In the genomic region with DNA sequence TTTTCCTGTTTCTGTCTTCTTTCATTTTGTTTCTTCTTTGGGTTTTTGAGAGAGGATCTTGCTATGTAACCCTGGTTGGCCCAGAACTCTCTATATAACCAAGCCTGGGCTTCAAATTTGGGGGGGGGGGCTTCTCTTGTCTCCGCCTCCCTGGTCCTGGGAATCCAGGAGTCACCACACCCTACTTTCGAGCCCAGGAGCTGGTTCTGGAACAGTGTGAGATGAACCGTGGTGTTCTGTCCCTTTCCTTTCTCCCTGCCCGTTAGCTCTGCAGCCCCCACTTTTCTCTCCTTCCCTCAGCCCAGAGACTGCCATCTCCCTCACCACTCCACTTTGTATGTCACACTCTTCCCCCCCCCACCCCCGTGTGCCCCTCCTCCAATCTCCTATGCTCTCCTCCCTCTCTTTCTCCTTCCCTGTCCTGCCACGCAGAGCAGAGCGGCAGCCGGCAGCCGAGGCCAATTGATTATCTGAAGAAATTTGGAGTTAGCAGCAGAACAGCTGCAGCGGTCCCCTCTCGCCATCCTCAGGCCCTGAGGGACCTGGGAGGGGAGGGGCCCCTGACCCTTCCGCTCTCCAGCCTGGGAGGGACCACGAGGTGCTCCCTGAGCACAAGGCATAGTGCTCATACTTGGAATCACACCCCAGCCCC, we compare ENCODE assay signal across 14 mouse cellular contexts. TPM values are rescaled to one million over a fixed set of nuclear protein-coding genes. Genes with fewer than 3 reads are reported as not detected.
DNase-seq lines count a peak whose midpoint lies in the region; ATAC-seq lines count a peak whose summit lies in the region.
"Had no signal": no experiment of that assay in that cellular context is flagged by ENCODE, and none has a peak within 500 bp of the region (broad histone marks: within the 10 kb centered on the region; RNA-seq: fewer than 3 reads in every experiment).

No protein-coding gene starts in this region.

- no peak for ATAC-seq in kidney, embryonic 16.5 days (ENCODE audit: low FRiP score, low TSS enrichment)
- ATAC-seq in forebrain, embryonic 11.5 days (replicated peaks; ENCODE audit: low FRiP score), result peak; percentile 16; the same call in 1 of the 2 replicates
- ATAC-seq in limb, embryonic 12.5 days (ENCODE audit: insufficient number of reproducible peaks, insufficient read depth, low FRiP score, low TSS enrichment, low read depth), result 0 out of 2 replicates have a peak, but pooled peaks have one; percentile 4
- peak; percentile 28 for ATAC-seq in neural tube, embryonic 14.5 days (ENCODE audit: low read depth)

- H3K4me3 ChIP-seq in kidney, embryonic 16.5 days (ENCODE audit: low read length), result no peak overlapping the region
- no peak overlapping the region for H3K4me3 ChIP-seq in forebrain, embryonic 11.5 days (ENCODE audit: low read depth, low read length)
- H3K4me3 ChIP-seq in limb, embryonic 12.5 days (replicated peaks), result no peak overlapping the region
- no peak overlapping the region for H3K4me3 ChIP-seq in neural tube, embryonic 14.5 days (ENCODE audit: low read depth, low read length)
- H3K4me3 ChIP-seq: heart, adult 2 months; megakaryocyte, embryonic 14.5 days had no signal

- H3K27ac ChIP-seq in kidney, embryonic 16.5 days (ENCODE audit: low read length), result no peak overlapping the region
- peak overlapping the region; percentile 69 for H3K27ac ChIP-seq in forebrain, embryonic 11.5 days (ENCODE audit: low read depth, low read length)
- no peak overlapping the region for H3K27ac ChIP-seq in limb, embryonic 12.5 days
- peak overlapping the region; percentile 91 for H3K27ac ChIP-seq in neural tube, embryonic 14.5 days (ENCODE audit: low read depth, low read length)
- H3K27ac ChIP-seq: heart, adult 2 months had no signal

- peak overlapping the region; percentile 35 for H3K4me2 ChIP-seq in kidney, embryonic 16.5 days (replicated peaks; ENCODE audit: low read depth, low read length)
- H3K4me2 ChIP-seq in forebrain, embryonic 11.5 days (ENCODE audit: low read depth, low read length, severe bottlenecking), result peak overlapping the region; percentile 21; the same call in 1 of the 2 replicates
- no peak overlapping the region for H3K4me2 ChIP-seq in limb, embryonic 12.5 days
- H3K4me2 ChIP-seq in neural tube, embryonic 14.5 days (ENCODE audit: low read depth, low read length), result peak overlapping the region; percentile 27; the same call in 1 of the 2 replicates

- no peak overlapping the region for H3K9ac ChIP-seq in kidney, embryonic 16.5 days (replicated peaks; ENCODE audit: low read length)
- H3K9ac ChIP-seq in forebrain, embryonic 11.5 days (ENCODE audit: low read length), result peak overlapping the region; percentile 21
- no peak overlapping the region for H3K9ac ChIP-seq in limb, embryonic 12.5 days (replicated peaks)
- H3K9ac ChIP-seq in neural tube, embryonic 14.5 days (replicated peaks; ENCODE audit: low read depth, low read length), result 0 out of 2 replicates have a peak overlapping the region, but pooled peaks have one; percentile 7

- no peaks in the 10 kb centered on the region for H3K36me3 ChIP-seq in kidney, embryonic 16.5 days (ENCODE audit: insufficient read depth, low read length)
- H3K36me3 ChIP-seq in forebrain, embryonic 11.5 days (ENCODE audit: control insufficient read depth, insufficient read depth, low read length), result no peaks in the 10 kb centered on the region
- no peaks in the 10 kb centered on the region for H3K36me3 ChIP-seq in limb, embryonic 12.5 days
- no peaks in the 10 kb centered on the region for H3K36me3 ChIP-seq in neural tube, embryonic 14.5 days (ENCODE audit: control insufficient read depth, insufficient read depth, low read length)

- H3K4me1 ChIP-seq in kidney, embryonic 16.5 days (ENCODE audit: insufficient read depth, low read length), result peaks cover 32% of the 10 kb centered on the region
- peaks cover 18% of the 10 kb centered on the region; the same call in 1 of the 2 replicates for H3K4me1 ChIP-seq in forebrain, embryonic 11.5 days (replicated peaks; ENCODE audit: control insufficient read depth, insufficient read depth, low read length)
- H3K4me1 ChIP-seq in limb, embryonic 12.5 days (replicated peaks), result peaks cover 33% of the 10 kb centered on the region
- H3K4me1 ChIP-seq in neural tube, embryonic 14.5 days (ENCODE audit: control insufficient read depth, insufficient read depth, low read length), result peaks cover 31% of the 10 kb centered on the region

- no peak for DNase-seq in kidney, adult 9 months
- DNase-seq in forebrain, embryonic 11.5 days (ENCODE audit: low spot score), result no peak
- DNase-seq in right cerebral cortex, adult 2 months (ENCODE audit: low spot score in 2 of 2), result no peak
- DNase-seq in adrenal gland, adult 2 months, result no peak
- no peak for DNase-seq in heart, adult 8-10 months (ENCODE audit: low spot score)
- DNase-seq: adrenal gland, postnatal 14 days; kidney, adult 2 months; thymus, postnatal 36 days had no signal

- WGBS in kidney, embryonic 16.5 days, result 29% methylated on average over 13 of the region's 13 CpGs
- 22% methylated on average over 13 of the region's 13 CpGs for WGBS in forebrain, embryonic 11.5 days
- 33% methylated on average over 13 of the region's 13 CpGs for WGBS in limb, embryonic 12.5 days
- WGBS in neural tube, embryonic 14.5 days, result 8% methylated on average over 12 of the region's 13 CpGs

- H3K27me3 ChIP-seq in kidney, embryonic 16.5 days (ENCODE audit: insufficient read depth, low read length), result peaks cover 19% of the 10 kb centered on the region
- H3K27me3 ChIP-seq in forebrain, embryonic 11.5 days (ENCODE audit: control insufficient read depth, insufficient read depth, low read length), result peaks cover 11% of the 10 kb centered on the region
- peaks cover 67% of the 10 kb centered on the region for H3K27me3 ChIP-seq in limb, embryonic 12.5 days
- no peaks in the 10 kb centered on the region for H3K27me3 ChIP-seq in neural tube, embryonic 14.5 days (ENCODE audit: control insufficient read depth, insufficient read depth, low read length)

- no peaks in the 10 kb centered on the region for H3K9me3 ChIP-seq in kidney, embryonic 16.5 days (ENCODE audit: low read length)
- H3K9me3 ChIP-seq in forebrain, embryonic 11.5 days (ENCODE audit: control insufficient read depth, low read length), result no peaks in the 10 kb centered on the region
- no peaks in the 10 kb centered on the region for H3K9me3 ChIP-seq in limb, embryonic 12.5 days
- H3K9me3 ChIP-seq in neural tube, embryonic 14.5 days (ENCODE audit: control insufficient read depth, low read length), result no peaks in the 10 kb centered on the region
- H3K9me3 ChIP-seq: megakaryocyte, embryonic 14.5 days had no signal

RNA-seq across cellular contexts. Expression of a gene that starts 8.1 kb away (rescaled TPM):
- not detected in 2 replicates for polyA plus RNA-seq in kidney, embryonic 16.5 days (2015; fragmentation: Nextera tagmentation; extraction: Ambion mirVana)
- 6.0 and 7.6 TPM in 2 replicates for polyA plus RNA-seq in forebrain, embryonic 11.5 days (2014; fragmentation: Nextera tagmentation; extraction: Ambion mirVana)
- polyA plus RNA-seq in limb, embryonic 12.5 days (2016; fragmentation: Nextera tagmentation; extraction: Ambion mirVana), result 0.14 TPM in 1 of 2 replicates, not detected in the other
- 3.3 and 3.6 TPM in 2 replicates for polyA plus RNA-seq in neural tube, embryonic 14.5 days (2014; fragmentation: Nextera tagmentation; extraction: Ambion mirVana)
- not detected for total RNA-seq in adrenal gland, adult 2 months (2021)
- not detected in 2 replicates for polyA plus RNA-seq in adrenal gland, adult 2 months (2012; rRNA removed)
- not detected for total RNA-seq in heart, adult 8-10 months (2022)
- total RNA-seq: adrenal gland, postnatal 14 days; heart, adult 2 months; liver, adult 2 months had no signal
- polyA plus RNA-seq: heart, adult 2 months; kidney, adult 2 months; liver, adult 2 months had no signal

RNA-seq across cellular contexts. Expression of a gene that starts 21.0 kb away (rescaled TPM):
- polyA plus RNA-seq in kidney, embryonic 16.5 days (2015; fragmentation: Nextera tagmentation; extraction: Ambion mirVana), result 14.6 and 19.0 TPM in 2 replicates
- 47.0 and 49.3 TPM in 2 replicates for polyA plus RNA-seq in forebrain, embryonic 11.5 days (2014; fragmentation: Nextera tagmentation; extraction: Ambion mirVana)
- polyA plus RNA-seq in limb, embryonic 12.5 days (2016; fragmentation: Nextera tagmentation; extraction: Ambion mirVana), result 23.2 and 23.7 TPM in 2 replicates
- 50.9 and 52.2 TPM in 2 replicates for polyA plus RNA-seq in neural tube, embryonic 14.5 days (2014; fragmentation: Nextera tagmentation; extraction: Ambion mirVana)
- total RNA-seq in adrenal gland, adult 2 months (2021), result 1 to 10 TPM; 1.7 to 6.2 TPM
- 2.9 and 3.6 TPM in 2 replicates for polyA plus RNA-seq in adrenal gland, adult 2 months (2012; rRNA removed)
- total RNA-seq in heart, adult 8-10 months (2022), result 1 to 10 TPM in 2 of 4 experiments, under 1 TPM in 2; 0.86 to 1.7 (median 1.1) TPM

RNA-seq across cellular contexts. Expression of a gene that starts 33.1 kb away (rescaled TPM):
- 260 and 264 TPM in 2 replicates for polyA plus RNA-seq in kidney, embryonic 16.5 days (2015; fragmentation: Nextera tagmentation; extraction: Ambion mirVana)
- polyA plus RNA-seq in forebrain, embryonic 11.5 days (2014; fragmentation: Nextera tagmentation; extraction: Ambion mirVana), result 182 and 187 TPM in 2 replicates
- polyA plus RNA-seq in limb, embryonic 12.5 days (2016; fragmentation: Nextera tagmentation; extraction: Ambion mirVana), result 219 and 228 TPM in 2 replicates
- 140 and 206 TPM in 2 replicates for polyA plus RNA-seq in neural tube, embryonic 14.5 days (2014; fragmentation: Nextera tagmentation; extraction: Ambion mirVana)
- total RNA-seq in adrenal gland, adult 2 months (2021), result 100 to 1,000 TPM; 174 to 178 TPM
- polyA plus RNA-seq in adrenal gland, adult 2 months (2012; rRNA removed), result 11.0 and 21.1 TPM in 2 replicates
- 100 to 1,000 TPM; 103 to 115 (median 113) TPM for total RNA-seq in heart, adult 8-10 months (2022)

RNA-seq across cellular contexts. Expression of a gene that starts 33.3 kb away (rescaled TPM):
- polyA plus RNA-seq in kidney, embryonic 16.5 days (2015; fragmentation: Nextera tagmentation; extraction: Ambion mirVana), result 160 and 164 TPM in 2 replicates
- 107 and 117 TPM in 2 replicates for polyA plus RNA-seq in forebrain, embryonic 11.5 days (2014; fragmentation: Nextera tagmentation; extraction: Ambion mirVana)
- polyA plus RNA-seq in limb, embryonic 12.5 days (2016; fragmentation: Nextera tagmentation; extraction: Ambion mirVana), result 86.6 and 96.6 TPM in 2 replicates
- 115 and 127 TPM in 2 replicates for polyA plus RNA-seq in neural tube, embryonic 14.5 days (2014; fragmentation: Nextera tagmentation; extraction: Ambion mirVana)
- 10 to 100 TPM; 83.9 to 85.7 TPM for total RNA-seq in adrenal gland, adult 2 months (2021)
- 62.9 and 83.8 TPM in 2 replicates for polyA plus RNA-seq in adrenal gland, adult 2 months (2012; rRNA removed)
- total RNA-seq in heart, adult 8-10 months (2022), result 10 to 100 TPM; 42.1 to 47.9 (median 44.0) TPM

Comparison
In these comparisons a context has a peak if more than half of its experiments do, and no peak if none do; other contexts are left out.
1. H3K27ac ChIP-seq: peak in forebrain, embryonic 11.5 days (single experiment) and neural tube, embryonic 14.5 days (single experiment); none in kidney, embryonic 16.5 days (single experiment) and limb, embryonic 12.5 days (single experiment).
2. H3K9ac ChIP-seq: peak in forebrain, embryonic 11.5 days (single experiment) and neural tube, embryonic 14.5 days (single experiment); none in kidney, embryonic 16.5 days (single experiment) and limb, embryonic 12.5 days (single experiment).